Mouse (Mus musculus) forebrain, embryonic 13.5 days (tissue): ENCODE results near the gene Gm26965. TPM values are rescaled to one million over a fixed set of nuclear protein-coding genes. Genes with fewer than 3 reads are reported as not detected.
A peak's percentile ranks its signal among the peaks of the same experiment; 100 is the strongest.
"Not testable (repeated sequence)": the region's sequence is repeated elsewhere in the genome, so short reads cannot be mapped to it uniquely, and the experiment has no call there.

ENCODE experiments used
- ATAC-seq: fragments of 200-750 bp; cut with Nextera tagmentation; 2 replicates; pipeline ENCODE4 v1.8.0; 2017
- H3K27ac ChIP-seq: fragments of 300-500 bp; sonication (generic); 2 replicates; pipeline ENCODE4 v1.5.1; 2015; ENCODE audit warnings: inconsistent platforms, mild to moderate bottlenecking, moderate library complexity
- H3K27me3 ChIP-seq: fragments of 300-500 bp; sonication (generic); 2 replicates; pipeline ENCODE4 v1.6.1; 2015; ENCODE audit warnings: mild to moderate bottlenecking, inconsistent platforms
- H3K36me3 ChIP-seq: fragments of 300-500 bp; sonication (generic); 2 replicates; pipeline ENCODE4 v1.6.1; 2015; ENCODE audit warnings: mild to moderate bottlenecking, inconsistent platforms; ENCODE audit not compliant: poor library complexity, severe bottlenecking
- H3K4me1 ChIP-seq: fragments of 300-500 bp; sonication (generic); 2 replicates; pipeline ENCODE4 v1.6.1; 2015; ENCODE audit warnings: inconsistent platforms
- H3K4me2 ChIP-seq: fragments of 300-500 bp; sonication (generic); 2 replicates; pipeline ENCODE4 v1.6.1; 2015; ENCODE audit warnings: inconsistent platforms, mild to moderate bottlenecking, moderate library complexity
- H3K4me3 ChIP-seq: fragments of 300-500 bp; sonication (generic); 2 replicates; pipeline ENCODE4 v1.5.1; 2015; ENCODE audit warnings: mild to moderate bottlenecking, inconsistent platforms
- H3K9ac ChIP-seq: fragments of 300-500 bp; sonication (generic); 2 replicates; pipeline ENCODE4 v1.6.1; 2015; ENCODE audit warnings: mild to moderate bottlenecking, inconsistent platforms
- H3K9me3 ChIP-seq: fragments of 300-500 bp; sonication (generic); replicated peaks from 2 replicates; pipeline ENCODE4 v1.6.1; 2016; ENCODE audit warnings: inconsistent platforms
- WGBS: fragments of 180-500 bp; shearing (Covaris S2); methylation state at CpG from one replicate; pipeline ENCODE4 v1.1.7; 2015; 5-methylcytosine and 5-hydroxymethylcytosine counted together
- polyA plus RNA-seq: library from polyadenylated mRNA; unstranded; fragments of >200 nt; fragmentation: Nextera tagmentation; extraction: Ambion mirVana; gene quantifications from 2 replicates; pipeline ENCODE4 v1.2.1, GENCODE M21; 2015

The Gm26965 gene
- polyA plus RNA-seq, 1 experiment from 2014 or later: not detected

DNA sequence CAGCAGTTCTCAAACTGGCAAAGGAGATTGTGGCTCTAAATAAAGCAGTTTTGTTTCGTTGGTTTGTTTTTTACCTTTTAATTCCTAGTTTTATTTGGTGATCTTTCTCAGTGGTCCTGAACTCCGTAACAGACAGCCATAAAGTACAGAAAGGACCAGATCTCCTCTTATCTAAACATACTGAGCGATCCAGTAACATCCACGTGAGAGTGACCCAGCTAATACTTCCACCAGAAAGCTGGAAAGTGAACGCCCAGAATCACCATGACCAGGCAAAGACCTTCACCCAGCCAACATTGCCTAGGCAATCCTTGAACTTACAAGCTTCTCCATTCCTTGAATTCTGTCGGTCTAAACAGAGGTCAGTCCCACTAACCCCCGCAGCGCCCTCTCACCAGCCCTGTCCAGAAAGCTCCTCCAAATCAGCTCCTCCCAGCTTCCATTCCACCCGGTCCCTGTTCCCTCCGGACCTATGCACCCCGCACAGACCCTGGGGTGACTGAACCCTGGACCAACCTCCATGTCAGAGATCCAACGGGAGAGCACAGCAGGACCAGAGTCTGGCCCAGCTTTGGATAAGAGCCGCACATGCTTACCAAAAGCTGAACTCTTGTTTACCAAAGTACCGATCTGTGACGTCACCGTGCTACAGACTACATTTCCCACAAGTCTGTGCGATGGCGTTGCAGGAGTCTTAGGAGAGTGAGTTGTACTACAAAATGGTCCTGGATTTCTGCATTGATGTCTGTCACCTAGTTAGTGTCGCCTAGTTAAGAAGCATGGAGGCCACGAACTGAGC is 42.1 kb downstream of the Gm26965 start, which contains the start of gene Zfp874b:
Zfp874b (minus strand) TSS at position 634 of the 799 bp plus-strand sequence.
- Histone ChIP-seq H3K4me2 (peak within 1 kb of the TSS; percentile 74), H3K9ac (peak within 1 kb of the TSS; percentile 70), H3K27me3 (no peaks in the 10 kb centered on the region), H3K4me1 (peaks cover 10% of the 10 kb centered on the region; the same call in 1 of the 2 replicates), H3K27ac (no peak within 1 kb of the TSS), H3K9me3 (no peaks in the 10 kb centered on the region), H3K36me3 (peaks cover 9% of the 10 kb centered on the region), H3K4me3 (peak within 1 kb of the TSS; percentile 58)
- peak; percentile 97 for ATAC-seq
- 7% methylated on average over 20 of the region's 20 CpGs for WGBS

- peaks cover 10% of the 10 kb centered on the region; the same call in 1 of the 2 replicates for H3K4me1 ChIP-seq
Measured at GRCm38 (mm10) chr13:67481528-67481927, 44.4 kb downstream of the Gm26965 start.

DNA sequence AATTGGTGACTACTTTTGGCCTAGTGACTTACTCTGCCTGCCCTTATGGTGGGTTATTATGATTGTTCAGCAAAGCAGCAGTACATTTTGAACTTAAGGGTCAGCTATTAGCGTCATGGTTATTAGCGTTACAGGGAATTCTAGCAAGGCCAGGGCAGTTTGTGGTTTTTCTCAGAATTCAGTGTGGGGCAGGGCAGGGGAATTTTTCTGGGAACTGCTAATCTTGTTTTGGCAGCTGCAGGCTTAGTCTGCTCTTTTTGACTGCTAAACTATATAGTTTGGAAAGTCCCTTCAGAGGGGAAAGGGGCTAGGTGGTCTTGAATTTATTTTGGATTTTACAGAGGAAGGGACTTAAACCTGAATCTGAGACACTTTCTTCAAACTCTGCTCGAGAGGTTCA is 56.7 kb downstream of the Gm26965 start:
- 90% methylated on average over 3 of the region's 3 CpGs for WGBS
- Histone ChIP-seq H3K9me3 (no peaks in the 10 kb centered on the region), H3K4me3 (no peak overlapping the region)

More at GRCm38 (mm10) chr13:67481528-67481927, 44.4 kb downstream of the Gm26965 start:
- H3K9ac ChIP-seq: no peak overlapping the region
- H3K27me3 ChIP-seq: no peaks in the 10 kb centered on the region
- H3K27ac ChIP-seq: no peak overlapping the region
- no peak overlapping the region for H3K4me2 ChIP-seq
- H3K9me3 ChIP-seq: no peaks in the 10 kb centered on the region
- WGBS: 60% methylated on average over 4 of the region's 4 CpGs
- H3K36me3 ChIP-seq: no peaks in the 10 kb centered on the region
- no peak for ATAC-seq
- H3K4me3 ChIP-seq: no peak overlapping the region

GRCm38 (mm10) chr13:67463506-67464185 is 62.3 kb downstream of the Gm26965 start:
- H3K4me1 ChIP-seq, H3K4me2 ChIP-seq, H3K9ac ChIP-seq, H3K27ac ChIP-seq, H3K27me3 ChIP-seq, H3K4me3 ChIP-seq, H3K36me3 ChIP-seq, ATAC-seq, H3K9me3 ChIP-seq: not testable (repeated sequence)
- 91% methylated on average over 3 of the region's 5 CpGs for WGBS

More for the DNA sequence above, 56.7 kb downstream of the Gm26965 start:
- H3K4me1 ChIP-seq: no peaks in the 10 kb centered on the region
- no peak overlapping the region for H3K4me2 ChIP-seq
- ATAC-seq: no peak
- no peaks in the 10 kb centered on the region for H3K27me3 ChIP-seq
- H3K27ac ChIP-seq: no peak overlapping the region
- H3K9ac ChIP-seq: no peak overlapping the region
- H3K36me3 ChIP-seq: peaks cover 16% of the 10 kb centered on the region; the same call in 1 of the 2 replicates

DNA sequence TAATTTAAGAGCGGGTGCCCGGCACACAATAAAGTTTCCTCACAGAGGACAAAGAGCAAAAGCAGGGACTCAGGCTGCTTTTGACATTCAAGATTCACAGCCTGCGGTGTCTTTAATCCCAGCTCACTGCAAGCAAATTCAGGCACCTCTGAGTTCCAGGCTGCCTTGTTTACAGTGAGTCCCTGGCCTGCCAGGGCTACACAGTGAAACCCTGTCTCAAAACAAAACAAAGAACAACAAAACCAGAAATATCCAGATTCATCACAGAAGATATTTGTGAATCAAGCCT is 74.0 kb downstream of the Gm26965 start:
- peak overlapping the region; percentile 56 for H3K4me3 ChIP-seq
- 0 out of 2 replicates have a peak, but pooled peaks have one; percentile 25 for ATAC-seq
- WGBS: 3% methylated on average over 3 of the region's 3 CpGs

DNA sequence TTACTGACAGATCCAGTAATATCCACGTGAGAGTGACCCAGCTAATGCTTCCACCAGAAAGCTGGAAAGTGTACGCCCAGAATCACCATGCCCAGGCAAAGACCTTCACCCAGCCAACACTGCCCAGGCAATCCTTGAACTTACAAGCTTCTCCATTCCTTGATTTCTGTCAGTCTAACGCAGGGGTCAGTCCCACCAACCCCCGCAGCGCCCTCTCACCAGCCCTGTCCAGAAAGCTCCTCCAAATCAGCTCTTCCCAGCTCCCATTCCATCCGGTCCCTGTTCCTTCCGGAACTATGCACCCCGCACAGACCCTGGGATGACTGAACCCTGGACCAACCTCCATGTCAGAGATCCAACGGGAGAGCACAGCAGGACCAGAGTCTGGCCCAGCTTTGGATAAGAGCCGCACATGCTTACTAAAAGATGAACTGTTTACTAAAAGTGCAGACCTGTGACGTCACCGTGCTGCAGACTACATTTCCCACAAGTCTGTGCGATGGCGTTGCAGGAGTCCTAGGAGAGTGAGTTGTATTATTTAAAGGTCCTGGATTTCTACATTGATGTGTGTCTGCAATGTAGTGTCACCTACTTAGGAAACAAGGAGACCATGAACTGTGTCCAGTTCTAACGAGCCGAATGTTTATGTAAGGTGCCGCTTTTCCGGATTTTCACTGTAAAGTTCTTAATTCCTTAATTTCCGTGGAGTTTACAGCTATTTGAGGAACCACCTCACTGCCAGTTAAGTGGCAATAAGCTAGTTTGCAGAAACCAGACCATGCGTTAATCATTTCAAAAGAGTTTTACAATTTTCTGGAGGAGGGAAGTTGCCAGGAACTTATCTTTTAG is 74.6 kb downstream of the Gm26965 start, which contains the start of gene Zfp874a:
Zfp874a (minus strand) TSS at position 453 of the 849 bp plus-strand sequence.
- H3K4me3 ChIP-seq: peak within 1 kb of the TSS; percentile 56
- H3K27me3 ChIP-seq: no peaks in the 10 kb centered on the region
- 0 out of 2 replicates have a peak, but pooled peaks cover 3% of the 10 kb centered on the region for H3K4me1 ChIP-seq
- peak within 1 kb of the TSS; percentile 56 for H3K9ac ChIP-seq
- peak within 1 kb of the TSS; percentile 70 for H3K4me2 ChIP-seq
- peak; percentile 98 for ATAC-seq
- WGBS: 2% methylated on average over 20 of the region's 20 CpGs
- H3K36me3 ChIP-seq: peaks cover 7% of the 10 kb centered on the region; the same call in 1 of the 2 replicates
- H3K9me3 ChIP-seq: no peaks in the 10 kb centered on the region
- H3K27ac ChIP-seq: no peak within 1 kb of the TSS

More for the DNA sequence above, 74.0 kb downstream of the Gm26965 start:
- H3K27me3 ChIP-seq: no peaks in the 10 kb centered on the region
- H3K4me1 ChIP-seq: 0 out of 2 replicates have a peak, but pooled peaks cover 3% of the 10 kb centered on the region
- peak overlapping the region; percentile 45 for H3K9ac ChIP-seq
- peaks cover 2% of the 10 kb centered on the region; the same call in 1 of the 2 replicates for H3K36me3 ChIP-seq
- no peaks in the 10 kb centered on the region for H3K9me3 ChIP-seq
- H3K27ac ChIP-seq: no peak overlapping the region
- H3K4me2 ChIP-seq: peak overlapping the region; percentile 70

Other genes starting within 250 kb of the Gm26965 start
- 3.2 and 3.7 TPM in 2 replicates for gene Zfp458, start 247.7 kb downstream of the Gm26965 start, polyA plus RNA-seq
- 0.87 and 1.00 TPM in 2 replicates for gene Zfp457, start 219.7 kb downstream of the Gm26965 start, polyA plus RNA-seq
- 1.5 and 1.6 TPM in 2 replicates for gene Zfp595, start 193.6 kb downstream of the Gm26965 start, polyA plus RNA-seq
- gene Gm28044, start 165.6 kb downstream of the Gm26965 start, polyA plus RNA-seq: 0.88 TPM in 1 of 2 replicates, not detected in the other
- 0.55 and 0.70 TPM in 2 replicates for gene Zfp953, start 165.5 kb downstream of the Gm26965 start, polyA plus RNA-seq
- gene Gm28041, start 150.4 kb downstream of the Gm26965 start, polyA plus RNA-seq: not detected in 2 replicates
- 0.34 and 0.44 TPM in 2 replicates for gene Zfp456, start 150.3 kb downstream of the Gm26965 start, polyA plus RNA-seq
- 3.2 and 5.2 TPM in 2 replicates for gene Zfp429, start 126.3 kb downstream of the Gm26965 start, polyA plus RNA-seq
- gene Zfp459, start 104.7 kb downstream of the Gm26965 start, polyA plus RNA-seq: 0.59 and 0.64 TPM in 2 replicates
- 4.7 and 5.8 TPM in 2 replicates for gene Zfp874a, start 74.5 kb downstream of the Gm26965 start, polyA plus RNA-seq
- gene Zfp874b, start 41.9 kb downstream of the Gm26965 start, polyA plus RNA-seq: 1.7 TPM in 2 replicates
- gene Zfp58, start 25.6 kb downstream of the Gm26965 start, polyA plus RNA-seq: 13.9 TPM in 2 replicates
- 34.3 and 36.7 TPM in 2 replicates for gene Zfp87, start within 50 bp of the Gm26965 start, polyA plus RNA-seq
- 14.0 and 16.8 TPM in 2 replicates for gene Zfp748, start 27.7 kb upstream of the Gm26965 start, polyA plus RNA-seq
- 4.4 and 5.1 TPM in 2 replicates for gene Zfp729b, start 83.6 kb upstream of the Gm26965 start, polyA plus RNA-seq
- gene Gm49345, start 111.6 kb upstream of the Gm26965 start, polyA plus RNA-seq: not detected in 2 replicates
- 3.7 and 3.9 TPM in 2 replicates for gene Zfp729a, start 111.6 kb upstream of the Gm26965 start, polyA plus RNA-seq
- 13.0 and 16.2 TPM in 2 replicates for gene Zfp738, start 160.9 kb upstream of the Gm26965 start, polyA plus RNA-seq
- 10.1 and 10.5 TPM in 2 replicates for gene Zfp65, start 203.0 kb upstream of the Gm26965 start, polyA plus RNA-seq
- gene Zfp85, start 229.1 kb upstream of the Gm26965 start, polyA plus RNA-seq: 6.8 and 8.7 TPM in 2 replicates